Mouse (Mus musculus): ENCODE data around the gene Baiap2l2. TPM values are rescaled to one million over a fixed set of nuclear protein-coding genes. Genes with fewer than 3 reads are reported as not detected.

The Baiap2l2 gene
- polyA plus RNA-seq, 1 experiment from 2014 or later, result 2.0 TPM

GRCm38 (mm10) chr15:79304832-79305231, 19.5 kb upstream of the Baiap2l2 start:
- no peak overlapping the region for H3K9ac ChIP-seq (replicated peaks; ENCODE audit: low read depth, low read length)
- 62% methylated on average over 4 of the region's 5 CpGs for WGBS
- H3K4me1 ChIP-seq (replicated peaks; ENCODE audit: control insufficient read depth, insufficient read depth, low read length), result no peaks in the 10 kb centered on the region
- H3K36me3 ChIP-seq (ENCODE audit: control insufficient read depth, insufficient read depth), result no peaks in the 10 kb centered on the region
- H3K4me2 ChIP-seq (ENCODE audit: low read length), result no peak overlapping the region
- H3K9me3 ChIP-seq (ENCODE audit: control insufficient read depth, low read length), result no peaks in the 10 kb centered on the region
- H3K27ac ChIP-seq (ENCODE audit: low read length), result no peak overlapping the region
- H3K4me3 ChIP-seq (replicated peaks; ENCODE audit: low read length), result no peak overlapping the region
- no peaks in the 10 kb centered on the region for H3K27me3 ChIP-seq (replicated peaks; ENCODE audit: control insufficient read depth, insufficient read depth, low read length)
- ATAC-seq, result no peak

- Histone ChIP-seq H3K4me1 (replicated peaks; ENCODE audit: control insufficient read depth, insufficient read depth, low read length) (no peaks in the 10 kb centered on the region), H3K4me3 (replicated peaks; ENCODE audit: low read length) (no peak overlapping the region), H3K27ac (ENCODE audit: low read length) (no peak overlapping the region), H3K36me3 (ENCODE audit: control insufficient read depth, insufficient read depth) (no peaks in the 10 kb centered on the region), H3K4me2 (ENCODE audit: low read length) (no peak overlapping the region), H3K9me3 (ENCODE audit: control insufficient read depth, low read length) (no peaks in the 10 kb centered on the region), H3K9ac (replicated peaks; ENCODE audit: low read depth, low read length) (no peak overlapping the region), H3K27me3 (replicated peaks; ENCODE audit: control insufficient read depth, insufficient read depth, low read length) (no peaks in the 10 kb centered on the region)
- 87% methylated on average over 8 of the region's 8 CpGs for WGBS
- no peak for ATAC-seq
These were observed 18.4 kb upstream of the Baiap2l2 start for GRCm38 (mm10) chr15:79303725-79304124.

GRCm38 (mm10) chr15:79299563-79300155, 14.3 kb upstream of the Baiap2l2 start:
- no peak for ATAC-seq
- H3K4me3 ChIP-seq (replicated peaks; ENCODE audit: low read length), result no peak overlapping the region
- no peak overlapping the region for H3K27ac ChIP-seq (ENCODE audit: low read length)
- no peak overlapping the region for H3K9ac ChIP-seq (replicated peaks; ENCODE audit: low read depth, low read length)
- 89% methylated on average over 2 of the region's 2 CpGs for whole genome bisulfite sequencing
- H3K4me1 ChIP-seq (replicated peaks; ENCODE audit: control insufficient read depth, insufficient read depth, low read length), result no peaks in the 10 kb centered on the region
- no peak overlapping the region for H3K4me2 ChIP-seq (ENCODE audit: low read length)
- no peaks in the 10 kb centered on the region for H3K36me3 ChIP-seq (ENCODE audit: control insufficient read depth, insufficient read depth)
- H3K27me3 ChIP-seq (replicated peaks; ENCODE audit: control insufficient read depth, insufficient read depth, low read length), result no peaks in the 10 kb centered on the region
- no peaks in the 10 kb centered on the region for H3K9me3 ChIP-seq (ENCODE audit: control insufficient read depth, low read length)

- H3K27ac ChIP-seq (ENCODE audit: low read length), result no peak overlapping the region
- no peak overlapping the region for H3K4me2 ChIP-seq (ENCODE audit: low read length)
- no peak overlapping the region for H3K9ac ChIP-seq (replicated peaks; ENCODE audit: low read depth, low read length)
- WGBS, result 86% methylated on average over 6 of the region's 6 CpGs
- no peaks in the 10 kb centered on the region for H3K27me3 ChIP-seq (replicated peaks; ENCODE audit: control insufficient read depth, insufficient read depth, low read length)
- no peaks in the 10 kb centered on the region for H3K4me1 ChIP-seq (replicated peaks; ENCODE audit: control insufficient read depth, insufficient read depth, low read length)
- H3K36me3 ChIP-seq (ENCODE audit: control insufficient read depth, insufficient read depth), result no peaks in the 10 kb centered on the region
- no peak for ATAC-seq
- H3K9me3 ChIP-seq (ENCODE audit: control insufficient read depth, low read length), result no peaks in the 10 kb centered on the region
- no peak overlapping the region for H3K4me3 ChIP-seq (replicated peaks; ENCODE audit: low read length)
These were observed 13.2 kb upstream of the Baiap2l2 start for GRCm38 (mm10) chr15:79298553-79298952.

GRCm38 (mm10) chr15:79292779-79293178, 7.4 kb upstream of the Baiap2l2 start:
- Histone ChIP-seq H3K4me3 (replicated peaks; ENCODE audit: low read length) (no peak overlapping the region), H3K27me3 (replicated peaks; ENCODE audit: control insufficient read depth, insufficient read depth, low read length) (no peaks in the 10 kb centered on the region), H3K9me3 (ENCODE audit: control insufficient read depth, low read length) (no peaks in the 10 kb centered on the region), H3K27ac (ENCODE audit: low read length) (no peak overlapping the region), H3K4me2 (ENCODE audit: low read length) (no peak overlapping the region), H3K36me3 (ENCODE audit: control insufficient read depth, insufficient read depth) (no peaks in the 10 kb centered on the region), H3K9ac (replicated peaks; ENCODE audit: low read depth, low read length) (no peak overlapping the region), H3K4me1 (replicated peaks; ENCODE audit: control insufficient read depth, insufficient read depth, low read length) (no peaks in the 10 kb centered on the region)
- ATAC-seq, result no peak
- WGBS, result 89% methylated on average over 9 of the region's 9 CpGs

GRCm38 (mm10) chr15:79290340-79290739, 5.0 kb upstream of the Baiap2l2 start:
- WGBS, result 77% methylated on average over 3 of the region's 3 CpGs
- Histone ChIP-seq H3K36me3 (ENCODE audit: control insufficient read depth, insufficient read depth) (no peaks in the 10 kb centered on the region), H3K4me1 (replicated peaks; ENCODE audit: control insufficient read depth, insufficient read depth, low read length) (no peaks in the 10 kb centered on the region)

GRCm38 (mm10) chr15:79289441-79289840, 4.1 kb upstream of the Baiap2l2 start:
- H3K4me2 ChIP-seq (ENCODE audit: low read length), result no peak overlapping the region
- H3K27me3 ChIP-seq (replicated peaks; ENCODE audit: control insufficient read depth, insufficient read depth, low read length), result no peaks in the 10 kb centered on the region
- H3K36me3 ChIP-seq (ENCODE audit: control insufficient read depth, insufficient read depth), result no peaks in the 10 kb centered on the region
- ATAC-seq, result no peak
- no peak overlapping the region for H3K9ac ChIP-seq (replicated peaks; ENCODE audit: low read depth, low read length)
- H3K4me3 ChIP-seq (replicated peaks; ENCODE audit: low read length), result no peak overlapping the region
- H3K9me3 ChIP-seq (ENCODE audit: control insufficient read depth, low read length), result no peaks in the 10 kb centered on the region
- H3K4me1 ChIP-seq (replicated peaks; ENCODE audit: control insufficient read depth, insufficient read depth, low read length), result no peaks in the 10 kb centered on the region
- 92% methylated on average over 12 of the region's 12 CpGs for WGBS
- no peak overlapping the region for H3K27ac ChIP-seq (ENCODE audit: low read length)

More at GRCm38 (mm10) chr15:79290340-79290739, 5.0 kb upstream of the Baiap2l2 start:
- Histone ChIP-seq H3K9ac (replicated peaks; ENCODE audit: low read depth, low read length) (no peak overlapping the region), H3K4me3 (replicated peaks; ENCODE audit: low read length) (no peak overlapping the region), H3K27ac (ENCODE audit: low read length) (no peak overlapping the region), H3K9me3 (ENCODE audit: control insufficient read depth, low read length) (no peaks in the 10 kb centered on the region), H3K4me2 (ENCODE audit: low read length) (no peak overlapping the region), H3K27me3 (replicated peaks; ENCODE audit: control insufficient read depth, insufficient read depth, low read length) (no peaks in the 10 kb centered on the region)
- no peak for ATAC-seq

GRCm38 (mm10) chr15:79288387-79288786, 3.0 kb upstream of the Baiap2l2 start:
- no peak for ATAC-seq
- no peak overlapping the region for H3K4me3 ChIP-seq (replicated peaks; ENCODE audit: low read length)
- no peaks in the 10 kb centered on the region for H3K27me3 ChIP-seq (replicated peaks; ENCODE audit: control insufficient read depth, insufficient read depth, low read length)
- no peak overlapping the region for H3K4me2 ChIP-seq (ENCODE audit: low read length)
- H3K9ac ChIP-seq (replicated peaks; ENCODE audit: low read depth, low read length), result no peak overlapping the region
- H3K9me3 ChIP-seq (ENCODE audit: control insufficient read depth, low read length), result no peaks in the 10 kb centered on the region
- 85% methylated on average over 3 of the region's 3 CpGs for WGBS
- no peaks in the 10 kb centered on the region for H3K4me1 ChIP-seq (replicated peaks; ENCODE audit: control insufficient read depth, insufficient read depth, low read length)
- no peaks in the 10 kb centered on the region for H3K36me3 ChIP-seq (ENCODE audit: control insufficient read depth, insufficient read depth)
- H3K27ac ChIP-seq (ENCODE audit: low read length), result no peak overlapping the region

- H3K36me3 ChIP-seq (ENCODE audit: control insufficient read depth, insufficient read depth), result no peaks in the 10 kb centered on the region
- ATAC-seq, result no peak
- H3K9ac ChIP-seq (replicated peaks; ENCODE audit: low read depth, low read length), result no peak overlapping the region
These were observed 1.8 kb upstream of the Baiap2l2 start for GRCm38 (mm10) chr15:79287091-79287490.

GRCm38 (mm10) chr15:79286141-79286540, 804 bp upstream of the Baiap2l2 start:
- Histone ChIP-seq H3K4me2 (ENCODE audit: low read length) (no peak overlapping the region), H3K27me3 (replicated peaks; ENCODE audit: control insufficient read depth, insufficient read depth, low read length) (no peaks in the 10 kb centered on the region), H3K9me3 (ENCODE audit: control insufficient read depth, low read length) (no peaks in the 10 kb centered on the region), H3K9ac (replicated peaks; ENCODE audit: low read depth, low read length) (no peak overlapping the region), H3K4me3 (replicated peaks; ENCODE audit: low read length) (no peak overlapping the region), H3K27ac (ENCODE audit: low read length) (no peak overlapping the region), H3K36me3 (ENCODE audit: control insufficient read depth, insufficient read depth) (no peaks in the 10 kb centered on the region), H3K4me1 (replicated peaks; ENCODE audit: control insufficient read depth, insufficient read depth, low read length) (no peaks in the 10 kb centered on the region)
- no peak for ATAC-seq
- WGBS, result 88% methylated on average over 7 of the region's 7 CpGs

More at GRCm38 (mm10) chr15:79287091-79287490, 1.8 kb upstream of the Baiap2l2 start:
- H3K4me3 ChIP-seq (replicated peaks; ENCODE audit: low read length), result no peak overlapping the region
- H3K4me2 ChIP-seq (ENCODE audit: low read length), result no peak overlapping the region
- 92% methylated on average over 7 of the region's 7 CpGs for WGBS
- no peaks in the 10 kb centered on the region for H3K27me3 ChIP-seq (replicated peaks; ENCODE audit: control insufficient read depth, insufficient read depth, low read length)
- H3K4me1 ChIP-seq (replicated peaks; ENCODE audit: control insufficient read depth, insufficient read depth, low read length), result no peaks in the 10 kb centered on the region
- no peaks in the 10 kb centered on the region for H3K9me3 ChIP-seq (ENCODE audit: control insufficient read depth, low read length)
- no peak overlapping the region for H3K27ac ChIP-seq (ENCODE audit: low read length)
